Mouse (Mus musculus) lung, adult 2 months (tissue): ENCODE measurements around the gene Dnajb8. TPM values are rescaled to one million over a fixed set of nuclear protein-coding genes. Genes with fewer than 3 reads are reported as not detected.
A peak's percentile ranks its signal among the peaks of the same experiment; 100 is the strongest.

Experiments used
- DNase-seq: peaks from one replicate; pipeline ENCODE4 v3.0.0; 2022
- H3K4me1 ChIP-seq: fragments of 200-500 bp; 2 replicates; pipeline ENCODE4 v1.6.1; 2011; ENCODE audit warnings: low read length; ENCODE audit not compliant: control insufficient read depth, insufficient read depth
- H3K4me3 ChIP-seq: fragments of 200-500 bp; replicated peaks from 2 replicates; pipeline ENCODE3; 2011; ENCODE audit warnings: low read depth, mild to moderate bottlenecking, control low read depth, low read length; ENCODE audit errors: extremely low read depth
- CTCF ChIP-seq: fragments of 200-500 bp; IDR thresholded peaks from 2 replicates; pipeline ENCODE4 v1.5.1; 2011; ENCODE audit warnings: mild to moderate bottlenecking, low read length, control low read depth; ENCODE audit not compliant: insufficient read depth
- POLR2A ChIP-seq: fragments of 200-500 bp; IDR thresholded peaks from 2 replicates; pipeline ENCODE4 v1.6.1; 2011; ENCODE audit warnings: low read depth, mild to moderate bottlenecking, control low read depth, low read length, borderline replicate concordance; ENCODE audit errors: extremely low read depth
- WGBS: fragments of 180-500 bp; shearing (Covaris S2); methylation state at CpG from one replicate; pipeline ENCODE4 v1.1.7; 2018; 5-methylcytosine and 5-hydroxymethylcytosine counted together
- polyA plus RNA-seq: library from polyadenylated mRNA; depleted of rRNA; stranded (reverse); fragments of >200 nt; gene quantifications from 2 replicates; pipeline ENCODE4 v1.2.3, GENCODE M21; 2012

Gene Dnajb8
- polyA plus RNA-seq, 1 experiment: not detected

DNA sequence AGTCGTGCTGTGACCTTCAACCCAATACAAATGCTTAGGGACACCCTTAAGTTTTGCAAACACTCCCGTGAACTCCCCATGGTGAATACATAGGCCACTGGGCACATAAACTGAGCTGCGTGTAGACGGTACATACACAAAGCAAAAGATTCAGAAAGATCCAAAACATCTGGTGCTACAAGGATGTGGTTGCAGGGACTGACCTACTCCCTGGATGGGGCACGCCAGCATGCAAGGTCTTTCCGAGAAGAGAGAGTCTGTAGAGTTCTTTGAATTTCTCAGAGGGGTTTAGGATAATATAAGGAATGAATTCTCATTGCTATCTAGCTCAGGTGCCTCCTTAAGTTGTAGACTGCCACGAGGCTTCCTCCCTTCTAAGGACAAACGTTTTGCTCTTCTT is 29.3 kb upstream of the Dnajb8 start:
- no peak for TF ChIP-seq POLR2A
- no peak for TF ChIP-seq CTCF
- Histone ChIP-seq H3K4me1 (peaks cover 9% of the 10 kb centered on the region), H3K4me3 (no peak overlapping the region)
- 36% methylated on average over 8 of the region's 8 CpGs for WGBS
- DNase-seq: no peak

DNA sequence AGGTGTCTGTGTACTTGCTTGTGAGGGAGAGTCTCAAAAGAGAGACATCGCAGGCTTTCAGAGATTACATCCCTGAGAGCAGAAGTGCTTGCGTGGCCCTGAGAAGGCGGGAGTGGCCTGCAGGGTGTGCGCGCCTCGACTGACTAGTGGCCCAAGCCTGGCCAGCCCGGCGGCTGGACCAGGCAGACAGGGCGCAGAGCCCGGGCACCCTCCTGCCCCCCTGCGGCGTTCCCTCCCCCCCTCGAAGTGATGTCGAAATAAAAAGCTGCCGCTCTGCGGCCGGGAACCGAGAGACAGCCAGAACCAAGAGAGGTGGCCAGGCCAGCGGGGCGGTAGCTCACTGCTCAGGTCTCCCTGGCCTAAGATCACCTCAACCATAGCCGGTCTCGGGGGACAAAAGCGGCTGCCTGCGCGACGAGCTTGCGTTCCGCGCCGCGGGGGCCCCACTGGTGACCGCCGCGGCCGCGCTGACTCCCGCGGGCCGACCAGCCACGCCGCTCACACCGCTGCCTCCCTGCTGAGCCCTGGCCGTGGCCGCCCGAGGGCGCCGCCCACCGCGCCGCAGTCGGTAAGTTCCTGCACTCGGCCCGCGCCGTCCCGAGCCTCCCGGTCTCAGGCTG is 28.5 kb upstream of the Dnajb8 start, which contains the start of gene Gata2:
Gene Gata2 (plus strand): TSS at position 459 of the 620 bp plus-strand sequence.
- peak within 1 kb of the TSS; percentile 73 for H3K4me3 ChIP-seq
- peaks cover 9% of the 10 kb centered on the region for H3K4me1 ChIP-seq
- WGBS: 1% methylated on average over 57 of the region's 57 CpGs
- peak; percentile 49; the same call in 1 of the 2 replicates for TF ChIP-seq POLR2A
- TF ChIP-seq CTCF: no peak
- DNase-seq: peak; percentile 57

DNA sequence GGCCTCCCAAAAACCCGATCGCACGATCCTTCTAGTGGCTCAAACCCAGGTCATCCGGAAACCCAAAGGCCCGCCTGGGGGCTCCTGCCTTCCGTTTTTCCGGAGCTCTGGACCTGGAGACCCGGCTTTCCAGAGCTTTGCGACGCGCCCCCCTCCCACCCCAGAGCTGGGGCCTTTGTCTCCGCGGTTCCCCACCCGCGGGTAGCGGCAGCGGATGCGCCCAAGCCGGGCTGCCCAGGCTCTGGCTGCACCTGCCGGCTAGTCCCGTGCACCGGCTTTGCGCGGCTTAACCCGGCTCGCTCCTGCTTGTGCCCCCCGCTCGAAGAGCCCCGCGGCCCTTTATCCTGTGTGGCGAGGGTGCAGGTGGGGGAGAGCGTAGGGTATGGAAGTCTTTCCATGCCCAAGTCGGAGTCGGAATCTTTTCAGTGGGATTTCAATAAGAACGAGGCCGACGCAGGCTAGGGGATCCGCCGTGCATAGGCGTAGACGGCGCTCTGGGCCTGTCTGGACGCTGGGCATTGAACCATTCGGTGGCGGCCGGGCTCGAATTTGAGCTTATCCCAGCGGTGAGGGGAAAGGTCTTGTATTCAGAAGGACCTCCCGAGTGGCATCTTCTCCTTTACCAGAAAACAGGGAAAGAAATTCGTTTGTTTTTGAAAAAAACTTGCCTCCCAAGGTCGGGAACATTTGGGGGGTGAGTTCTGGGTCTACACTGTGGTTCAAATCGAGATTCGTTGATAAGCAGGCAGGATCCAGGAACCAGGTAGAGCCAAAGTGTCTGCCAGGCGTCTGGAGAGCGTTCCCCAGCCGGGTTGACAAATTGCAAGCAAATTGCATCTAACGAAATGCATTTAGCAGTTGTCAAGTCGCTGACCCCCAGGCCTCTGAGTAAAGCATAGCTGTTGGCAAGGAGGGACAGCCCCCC is 27.8 kb upstream of the Dnajb8 start:
- DNase-seq: peak; percentile 35
- TF ChIP-seq CTCF: no peak
- TF ChIP-seq POLR2A: no peak
- peaks cover 9% of the 10 kb centered on the region for H3K4me1 ChIP-seq
- WGBS: 7% methylated on average over 58 of the region's 58 CpGs
- H3K4me3 ChIP-seq: peak overlapping the region; percentile 73

DNA sequence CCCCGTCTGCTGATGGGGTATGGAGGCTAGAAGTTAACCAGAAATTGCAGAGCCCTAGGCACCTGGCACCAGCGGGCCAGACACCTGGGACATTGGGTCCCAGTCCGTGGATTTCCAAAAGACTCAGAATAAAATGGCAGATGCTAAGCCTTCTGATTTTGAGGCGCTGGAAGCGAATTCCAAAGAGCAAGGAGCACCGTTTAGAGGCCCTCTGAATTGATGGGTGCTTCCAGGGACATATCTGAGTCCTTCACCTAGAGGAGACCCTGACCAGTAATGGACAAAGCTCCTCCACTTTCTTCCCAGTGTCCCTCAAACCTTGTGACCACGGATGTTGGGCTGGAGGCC is 27.1 kb upstream of the Dnajb8 start:
- Histone ChIP-seq H3K4me3 (peak overlapping the region; percentile 73), H3K4me1 (peaks cover 6% of the 10 kb centered on the region)
- WGBS: 29% methylated on average over 7 of the region's 7 CpGs
- TF ChIP-seq CTCF (no peak), POLR2A (no peak)
- DNase-seq: peak; percentile 29

DNA sequence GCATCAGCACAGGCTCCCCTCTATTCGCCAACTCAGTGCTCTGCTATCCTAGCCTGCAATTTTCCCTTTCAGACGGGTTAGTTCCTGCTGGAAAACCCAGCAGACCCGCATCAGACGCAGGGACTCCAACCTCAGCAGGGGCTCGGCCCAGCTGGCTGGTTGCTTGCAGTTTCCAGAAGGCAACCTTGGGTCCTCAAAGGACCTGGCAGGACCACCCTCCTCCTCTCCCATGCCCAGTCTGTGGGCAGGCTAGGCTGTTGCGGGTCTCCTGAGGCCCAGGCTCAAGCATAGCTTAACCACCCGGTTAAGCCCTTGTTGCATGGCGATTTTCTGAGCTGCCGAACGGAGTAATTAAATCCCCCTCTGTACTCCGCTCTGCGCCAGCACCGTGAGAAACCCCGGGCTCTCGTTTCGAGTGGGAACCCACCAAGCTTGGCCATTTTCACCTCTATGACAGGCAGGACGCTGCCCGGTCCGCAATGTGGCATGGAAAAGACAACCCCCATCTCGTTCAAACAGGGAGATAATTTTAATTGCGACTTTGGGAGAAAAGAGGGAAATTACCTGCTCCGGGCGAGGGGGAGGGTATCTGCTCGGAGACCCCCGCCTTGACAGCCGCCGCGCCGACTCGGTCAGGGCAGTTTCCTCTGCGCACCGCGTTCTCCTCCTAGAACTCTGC is 25.9 kb upstream of the Dnajb8 start:
- 20% methylated on average over 33 of the region's 33 CpGs for WGBS
- H3K4me3 ChIP-seq: peak overlapping the region; percentile 73
- TF ChIP-seq CTCF: no peak
- no peak for TF ChIP-seq POLR2A
- DNase-seq: peak; percentile 30
- peaks cover 4% of the 10 kb centered on the region; the same call in 1 of the 2 replicates for H3K4me1 ChIP-seq

DNA sequence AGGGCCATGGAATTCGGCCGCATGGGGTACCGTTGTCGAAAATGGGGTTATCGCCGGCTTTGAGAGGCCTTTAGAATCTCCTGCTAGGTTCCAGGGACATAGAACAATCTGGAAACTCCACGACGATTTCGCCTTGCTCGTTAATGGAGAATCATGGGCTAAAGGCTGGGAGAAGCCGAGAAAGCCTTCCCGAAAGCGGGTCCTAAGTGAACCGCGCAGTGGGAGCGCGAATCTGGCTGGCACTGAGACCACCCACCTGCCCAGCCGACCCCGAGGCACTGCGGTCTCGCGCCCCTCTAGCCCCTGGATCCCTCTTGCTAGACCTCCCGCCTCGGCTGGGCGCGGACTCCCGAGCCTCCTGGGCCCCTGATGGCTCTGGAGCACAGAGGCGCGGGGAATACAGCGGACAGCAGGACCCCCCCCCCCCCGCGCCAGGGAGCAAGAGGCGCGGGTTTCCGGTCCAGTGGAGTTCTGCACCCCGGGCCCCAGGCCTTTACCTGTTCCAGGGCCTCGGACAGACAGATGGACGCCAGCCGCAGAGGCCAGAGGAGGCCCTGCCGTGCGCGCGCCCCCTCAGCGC is 25.2 kb upstream of the Dnajb8 start:
- WGBS: 3% methylated on average over 44 of the region's 44 CpGs
- Histone ChIP-seq H3K4me3 (peak overlapping the region; percentile 73), H3K4me1 (peaks cover 4% of the 10 kb centered on the region; the same call in 1 of the 2 replicates)
- DNase-seq: no peak
- TF ChIP-seq POLR2A (no peak), CTCF (no peak)

DNA sequence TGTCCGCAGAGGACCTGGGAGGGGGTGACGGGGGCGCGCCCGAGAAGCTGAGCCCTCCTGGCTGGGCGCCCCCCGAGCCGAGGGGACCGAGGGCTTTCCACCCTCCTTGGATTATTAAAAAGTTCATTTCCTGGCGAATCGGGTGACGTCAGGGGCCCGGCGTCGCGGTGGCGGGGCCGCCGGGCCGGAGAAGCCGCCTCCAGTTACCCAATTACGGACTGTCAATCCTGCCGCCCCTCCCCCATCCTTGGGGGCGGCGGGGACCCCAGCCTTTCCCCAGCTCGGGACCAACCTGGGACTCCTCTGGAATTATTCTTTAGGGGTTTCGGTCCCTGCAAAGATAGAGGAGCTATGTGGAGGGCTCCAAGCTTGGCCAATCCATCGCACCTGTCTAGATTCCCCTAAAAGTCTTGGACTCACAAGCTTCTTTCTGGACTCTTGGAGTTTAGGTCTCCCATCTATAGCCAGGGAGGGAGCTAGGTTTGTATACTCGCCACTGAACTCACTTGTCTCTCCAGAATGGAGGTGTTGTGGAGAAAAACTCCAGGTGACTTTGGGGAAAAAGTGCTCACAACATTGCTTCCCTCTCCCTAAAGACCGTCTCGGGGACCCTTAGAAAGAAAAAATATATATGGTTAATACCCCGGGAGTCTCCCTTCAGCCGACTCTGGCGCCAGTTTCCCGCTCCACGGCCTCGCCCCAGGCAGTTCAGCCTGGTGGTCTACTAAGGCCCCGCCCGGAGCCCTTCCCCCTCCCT is 24.6 kb upstream of the Dnajb8 start:
- Histone ChIP-seq H3K4me3 (peak overlapping the region; percentile 73), H3K4me1 (peaks cover 4% of the 10 kb centered on the region; the same call in 1 of the 2 replicates)
- WGBS: 1% methylated on average over 39 of the region's 39 CpGs
- TF ChIP-seq CTCF (no peak), POLR2A (peak; percentile 16; the same call in 1 of the 2 replicates)
- peak; percentile 67 for DNase-seq

DNA sequence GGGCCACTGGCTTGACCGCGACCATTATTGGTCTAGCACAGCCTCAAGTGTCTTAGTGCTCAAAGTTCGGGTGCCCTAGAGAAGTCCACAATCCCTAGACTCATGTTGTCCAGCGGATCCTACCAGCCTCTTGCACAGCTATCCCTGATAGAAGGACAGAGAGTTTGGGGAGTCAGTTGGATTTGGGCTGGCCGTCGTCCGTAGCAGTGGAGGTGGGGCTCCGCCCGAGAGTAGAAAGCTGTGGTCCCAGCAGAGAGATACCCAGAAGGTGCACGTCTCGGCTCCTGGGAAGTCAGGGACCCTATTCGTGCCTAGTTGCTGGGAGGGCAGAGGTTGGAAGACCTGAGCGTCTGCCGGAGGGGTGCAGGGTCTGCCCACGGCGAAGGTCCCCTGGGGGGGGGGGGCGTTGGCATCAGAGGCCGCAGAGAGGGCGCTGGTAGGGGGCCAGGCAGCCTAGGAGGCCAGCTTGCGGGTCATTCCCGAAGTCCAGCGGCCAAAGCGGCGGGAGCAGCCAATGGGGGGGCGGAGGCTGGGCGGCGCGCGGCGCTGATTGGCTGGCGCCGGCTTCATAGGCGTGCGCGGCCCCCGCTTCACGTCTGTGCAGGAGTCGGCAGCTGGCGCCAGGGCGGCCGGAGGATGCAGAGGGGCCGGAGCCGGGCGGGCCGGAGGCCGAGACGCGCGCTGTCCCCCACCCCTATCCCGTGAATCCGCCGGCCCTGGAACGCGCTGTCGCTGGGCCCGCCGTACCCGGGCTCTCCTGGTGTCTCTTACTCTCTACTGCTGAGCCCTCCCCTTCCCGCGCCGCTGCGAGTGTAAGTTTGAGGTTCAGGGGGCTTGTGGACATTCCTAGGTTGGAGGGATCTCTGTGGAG is 23.8 kb upstream of the Dnajb8 start:
- peak; percentile 79 for DNase-seq
- TF ChIP-seq CTCF (no peak), POLR2A (peak; percentile 79)
- Histone ChIP-seq H3K4me1 (0 out of 2 replicates have a peak, but pooled peaks cover 2% of the 10 kb centered on the region), H3K4me3 (peak overlapping the region; percentile 93)
- WGBS: 2% methylated on average over 61 of the region's 62 CpGs
